Mouse (Mus musculus): ENCODE measurements around the gene Gm20716.

The Gm20716 gene

DNA sequence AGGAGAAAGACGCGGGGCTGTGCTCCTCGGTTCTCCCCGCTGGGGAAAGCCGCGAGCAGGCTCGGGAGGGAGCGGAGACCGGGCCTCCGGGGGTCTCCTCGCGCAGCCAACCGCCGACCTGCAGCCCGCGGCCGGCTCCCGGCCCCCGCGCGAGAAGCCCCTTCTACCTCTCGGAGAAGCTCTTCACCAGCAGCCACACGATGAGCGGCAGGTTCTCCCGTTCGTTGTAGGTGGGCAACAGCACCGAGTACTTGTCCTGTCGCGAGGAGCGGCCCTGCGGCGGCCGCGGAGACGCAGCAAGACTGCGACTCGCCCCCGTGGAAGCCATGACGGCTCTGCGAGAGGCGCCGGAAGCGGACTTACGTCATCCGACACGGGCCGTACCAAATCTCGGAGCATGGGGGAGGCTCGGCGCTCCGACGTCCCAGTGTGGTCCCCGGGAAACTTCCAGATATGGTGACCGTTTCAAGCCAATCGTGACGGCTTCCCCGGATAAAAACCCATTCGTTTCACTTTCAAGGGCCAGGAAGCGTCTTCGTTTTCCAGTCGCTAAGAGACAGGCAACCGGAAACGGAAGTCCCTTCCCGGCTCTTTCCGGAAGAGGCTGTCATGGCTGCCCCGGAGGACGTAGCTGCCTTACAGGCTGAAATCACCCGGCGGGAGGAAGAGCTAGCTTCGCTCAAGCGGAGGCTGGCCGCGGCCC, at the start of gene Gm20716, which contains the start of the genes Dpm1 and Mocs3:
TSS of gene Gm20716 (minus strand) at position 339 of the 703 bp plus-strand sequence.
TSS of gene Dpm1 (minus strand) at position 566 of the 703 bp plus-strand sequence.
TSS of gene Mocs3 (plus strand) at position 597 of the 703 bp plus-strand sequence.
- in situ Hi-C loops (cut with MboI; ENCODE audit: unreplicated experiment in 2 of 2): no loop called here

DNA sequence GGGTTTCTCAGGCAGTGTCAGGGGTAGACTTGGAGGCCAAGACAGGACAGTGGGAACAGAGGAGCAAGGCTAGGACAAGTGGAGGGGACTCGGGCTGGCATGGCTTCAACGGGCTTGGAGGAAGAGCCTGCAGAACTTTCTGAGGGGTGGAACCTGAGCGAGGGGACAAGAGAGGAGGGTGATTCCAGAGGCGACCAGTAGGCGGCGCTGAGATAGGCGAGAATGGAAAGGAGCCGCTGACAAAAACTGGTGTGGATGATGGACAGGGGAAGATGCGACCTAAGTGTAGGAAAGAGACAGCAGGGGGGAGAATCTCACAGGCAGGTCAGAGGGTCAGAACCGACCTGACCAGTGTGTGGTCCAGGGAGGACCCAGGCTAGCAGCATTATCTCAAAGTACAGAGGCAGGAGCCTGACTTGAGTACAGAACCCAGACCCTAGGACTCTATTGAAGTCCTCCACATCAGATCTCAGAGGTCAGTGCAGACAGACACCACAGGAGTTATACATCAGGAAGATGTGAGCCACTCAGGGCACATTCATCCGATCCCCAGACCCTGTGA, 44.3 kb upstream of the Gm20716 start:
- in situ Hi-C loops (cut with MboI; ENCODE audit: unreplicated experiment in 2 of 2): loop anchor here (25.0 kb wide), 1 partner anchor 663 kb away; no protein-coding TSS in a partner anchor

GRCm38 (mm10) chr2:168273387-168273786, 43.2 kb upstream of the Gm20716 start:
- in situ Hi-C loops (cut with MboI; ENCODE audit: unreplicated experiment in 2 of 2): loop anchor here (25.0 kb wide), 1 partner anchor 664 kb away; no protein-coding TSS in a partner anchor

GRCm38 (mm10) chr2:168268033-168268432, 37.9 kb upstream of the Gm20716 start:
- in situ Hi-C loops (cut with MboI; ENCODE audit: unreplicated experiment in 2 of 2): loop anchor here (25.0 kb wide), 1 partner anchor 669 kb away; no protein-coding TSS in a partner anchor

DNA sequence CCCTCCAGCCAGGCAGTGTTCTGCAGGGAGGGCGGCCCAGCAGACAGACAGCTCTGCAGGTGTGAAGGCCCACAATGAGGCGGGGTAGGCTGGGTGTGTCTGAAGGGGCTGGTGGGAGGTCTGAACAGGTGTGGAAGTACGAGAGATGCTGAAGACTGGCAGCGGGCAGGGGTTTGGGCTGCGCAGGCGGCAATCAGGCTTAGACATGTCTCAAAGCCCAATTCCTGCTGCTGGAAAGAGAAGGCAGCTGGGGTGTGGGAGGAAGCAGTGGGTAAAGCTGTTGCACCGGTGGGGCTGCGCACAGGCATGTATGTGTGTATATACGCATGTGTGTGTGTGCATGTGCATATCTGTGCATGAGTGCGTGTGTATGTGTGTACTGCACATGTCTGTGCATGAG, 30.7 kb upstream of the Gm20716 start:
- in situ Hi-C loops (cut with MboI; ENCODE audit: unreplicated experiment in 2 of 2): loop anchor here (25.0 kb wide), 1 partner anchor 676 kb away; no protein-coding TSS in a partner anchor

DNA sequence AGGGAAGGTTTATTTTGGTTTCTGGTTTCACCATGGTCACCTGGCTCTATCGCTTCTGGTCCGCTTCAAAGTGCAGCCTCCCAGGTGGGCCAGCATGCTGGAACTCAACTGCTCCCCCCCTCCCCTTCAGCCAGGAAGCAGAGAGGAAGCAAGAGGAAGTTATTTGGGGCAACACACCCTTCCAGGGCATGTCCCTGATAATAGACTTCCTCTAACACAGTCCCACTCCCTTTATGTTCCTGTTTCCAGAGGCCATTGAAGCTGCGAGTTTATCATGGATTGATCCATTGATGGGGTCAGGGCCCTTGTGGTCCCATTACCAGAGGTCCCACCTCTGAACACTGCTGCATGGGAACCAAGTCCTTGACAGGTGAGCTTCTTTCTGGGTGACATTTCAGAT, 30.0 kb upstream of the Gm20716 start:
- in situ Hi-C loops (cut with MboI; ENCODE audit: unreplicated experiment in 2 of 2): loop anchor here (25.0 kb wide), 1 partner anchor 677 kb away; no protein-coding TSS in a partner anchor

DNA sequence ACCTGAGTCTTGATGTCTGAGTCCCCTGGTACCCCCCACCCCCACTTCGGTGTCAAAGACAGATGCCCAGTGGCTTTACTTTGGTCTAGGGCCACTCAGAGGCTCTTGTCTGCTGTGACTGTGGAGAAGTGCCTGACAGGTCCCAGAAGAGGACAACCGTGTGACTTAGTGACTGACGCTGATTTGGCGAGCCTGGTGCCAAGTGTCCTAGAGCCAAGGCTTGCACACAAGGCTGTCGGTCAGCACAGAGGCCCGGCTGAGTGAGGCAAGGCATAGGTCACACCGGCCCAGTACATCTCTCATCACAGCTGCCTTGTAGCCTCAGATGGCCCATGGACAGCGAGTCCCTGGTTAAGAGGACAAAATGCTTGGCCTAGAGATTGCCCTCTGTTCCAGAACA, 28.9 kb upstream of the Gm20716 start:
- in situ Hi-C loops (cut with MboI; ENCODE audit: unreplicated experiment in 2 of 2): loop anchor here (10.0 to 25.0 kb wide), 2 partner anchors 186 to 678 kb away; no protein-coding TSS in a partner anchor

- in situ Hi-C loops (cut with MboI; ENCODE audit: unreplicated experiment in 2 of 2): loop anchor here (10.0 to 25.0 kb wide), 2 partner anchors 188 to 680 kb away; no protein-coding TSS in a partner anchor
Observed at GRCm38 (mm10) chr2:168257188-168257587, 27.0 kb upstream of the Gm20716 start.

GRCm38 (mm10) chr2:168256506-168256905, 26.3 kb upstream of the Gm20716 start:
- in situ Hi-C loops (cut with MboI; ENCODE audit: unreplicated experiment in 2 of 2): loop anchor here (10.0 to 25.0 kb wide), 2 partner anchors 188 to 681 kb away; no protein-coding TSS in a partner anchor

GRCm38 (mm10) chr2:168253822-168254221, 23.7 kb upstream of the Gm20716 start:
- in situ Hi-C loops (cut with MboI; ENCODE audit: unreplicated experiment in 2 of 2): loop anchor here (5.0 to 25.0 kb wide), 4 partner anchors 188 to 1843 kb away; no protein-coding TSS in a partner anchor

DNA sequence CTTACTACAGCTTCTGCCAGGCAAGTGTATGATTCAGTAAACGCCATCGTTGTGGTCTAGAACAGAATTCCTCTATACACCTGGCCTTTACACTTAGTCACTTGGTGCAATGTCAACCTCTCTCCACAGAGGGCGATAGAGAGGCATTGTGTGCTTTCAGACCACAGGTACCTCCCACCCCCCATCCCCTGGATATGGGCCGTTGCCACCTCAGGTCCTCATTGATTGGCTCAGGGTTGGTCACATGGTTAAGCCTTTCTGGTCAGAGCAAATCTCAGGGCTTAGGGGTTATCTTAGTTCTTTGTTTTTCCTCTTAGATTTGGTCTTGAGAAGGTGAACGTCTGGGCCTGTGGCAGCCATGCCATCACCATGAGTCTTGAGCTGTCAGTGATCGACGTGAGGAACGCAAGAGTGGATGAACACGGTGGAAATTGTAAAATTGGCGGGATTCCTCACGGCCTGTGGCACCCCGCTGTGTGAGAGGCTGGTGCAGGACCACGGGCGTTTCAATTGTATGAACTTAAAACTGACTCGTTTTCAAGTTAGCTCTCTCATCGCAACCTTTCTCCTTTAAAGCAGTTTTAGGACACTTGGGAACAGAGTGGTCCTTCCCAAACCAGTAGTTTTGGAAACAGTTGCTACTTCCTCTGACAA, 22.6 kb upstream of the Gm20716 start:
- in situ Hi-C loops (cut with MboI; ENCODE audit: unreplicated experiment in 2 of 2): loop anchor here (5.0 to 25.0 kb wide), 4 partner anchors 190 to 1845 kb away; no protein-coding TSS in a partner anchor

DNA sequence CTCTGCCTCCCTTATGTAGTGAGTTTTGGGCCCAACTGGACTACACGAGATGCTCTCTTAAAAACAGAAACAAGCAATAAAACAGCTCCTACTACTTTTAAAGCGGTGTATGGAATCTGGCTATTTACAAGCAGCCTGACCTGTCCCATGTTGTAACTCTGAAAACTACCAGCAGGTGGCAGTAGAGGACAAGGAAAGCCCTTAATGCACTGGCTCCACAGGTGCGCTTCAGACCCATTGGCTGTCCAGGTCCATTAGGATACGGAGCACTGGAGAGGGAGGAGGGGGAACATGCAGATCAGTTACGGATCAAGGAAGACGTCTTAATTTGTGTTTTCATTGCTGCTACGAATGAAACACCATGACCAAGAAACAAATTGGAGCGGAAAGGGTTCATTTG, 20.1 kb upstream of the Gm20716 start:
- in situ Hi-C loops (cut with MboI; ENCODE audit: unreplicated experiment in 2 of 2): loop anchor here (5.0 to 25.0 kb wide), 4 partner anchors 192 to 1847 kb away; no protein-coding TSS in a partner anchor

DNA sequence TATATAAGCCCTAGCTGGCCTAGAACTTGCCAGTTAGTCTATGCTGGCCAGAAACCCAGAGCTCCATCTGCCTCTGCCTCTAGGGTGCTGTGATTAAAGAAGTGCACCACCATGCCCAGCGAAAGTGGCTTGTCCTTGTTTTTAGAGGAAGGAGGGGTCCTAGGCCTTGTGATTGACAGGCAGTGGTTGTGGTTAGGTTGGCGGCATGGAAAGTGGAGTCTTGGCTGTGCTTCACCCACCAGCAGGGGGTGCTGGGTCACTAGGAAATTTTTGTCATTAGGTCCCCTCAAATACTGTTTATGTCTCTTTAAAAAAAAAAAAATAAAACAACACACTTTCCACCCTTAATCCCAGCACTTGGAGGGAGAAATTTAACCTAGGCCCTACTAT, 18.7 kb upstream of the Gm20716 start:
- in situ Hi-C loops (cut with MboI; ENCODE audit: unreplicated experiment in 2 of 2): no loop called here

DNA sequence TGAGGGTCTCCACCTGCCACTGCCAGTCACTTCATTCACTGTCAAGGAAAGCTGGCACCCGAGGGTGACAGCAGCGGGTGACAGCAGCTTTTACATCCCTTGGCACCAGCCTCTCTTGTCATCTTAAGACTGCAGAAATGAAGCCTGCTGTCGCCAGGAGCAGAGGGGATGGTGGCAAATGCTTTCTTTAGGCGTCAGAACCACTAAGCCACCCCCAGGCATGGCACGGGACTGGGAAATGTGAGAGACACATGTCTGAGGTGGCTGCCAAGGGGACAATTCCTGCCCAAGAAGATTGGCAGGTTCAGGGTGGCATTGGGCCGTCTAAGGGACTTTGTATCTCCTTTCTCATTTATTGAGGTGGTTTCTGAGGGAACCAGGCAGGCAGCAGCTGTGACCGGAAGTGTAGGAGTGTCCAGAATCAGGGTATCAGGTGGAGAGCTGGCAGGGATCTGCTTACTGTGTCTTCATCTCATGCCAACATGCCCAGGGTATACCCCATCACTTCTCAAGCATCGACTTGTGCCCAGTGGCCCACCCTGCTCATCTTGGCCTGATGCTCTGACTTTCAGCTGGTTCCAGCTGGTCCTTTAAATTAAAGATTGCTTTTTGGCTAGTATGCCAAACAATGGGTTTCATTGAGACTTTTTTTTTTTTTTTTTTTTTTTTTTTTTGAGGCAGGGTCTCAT, 18.1 kb upstream of the Gm20716 start:
- in situ Hi-C loops (cut with MboI; ENCODE audit: unreplicated experiment in 2 of 2): no loop called here

DNA sequence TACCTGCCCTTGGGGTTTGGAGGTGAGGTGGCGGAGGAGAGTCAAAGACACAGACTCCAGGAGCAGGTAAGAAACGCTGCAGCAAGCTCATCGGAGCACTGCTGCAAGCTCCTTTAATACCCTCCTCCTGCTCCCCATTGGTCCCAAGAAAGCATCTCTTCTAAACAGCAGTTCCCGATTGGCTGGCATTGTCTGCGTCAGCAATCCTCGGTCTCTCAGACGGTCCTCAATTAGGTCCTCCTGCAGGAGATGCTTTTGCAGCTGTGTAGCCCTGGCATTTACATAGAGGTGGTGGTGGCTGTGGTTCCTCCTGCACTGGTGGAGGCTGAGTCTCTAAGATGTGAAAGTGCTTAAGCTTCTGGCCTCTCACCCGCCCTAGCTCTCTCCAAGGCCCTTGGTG, 15.4 kb upstream of the Gm20716 start:
- in situ Hi-C loops (cut with MboI; ENCODE audit: unreplicated experiment in 2 of 2): no loop called here

DNA sequence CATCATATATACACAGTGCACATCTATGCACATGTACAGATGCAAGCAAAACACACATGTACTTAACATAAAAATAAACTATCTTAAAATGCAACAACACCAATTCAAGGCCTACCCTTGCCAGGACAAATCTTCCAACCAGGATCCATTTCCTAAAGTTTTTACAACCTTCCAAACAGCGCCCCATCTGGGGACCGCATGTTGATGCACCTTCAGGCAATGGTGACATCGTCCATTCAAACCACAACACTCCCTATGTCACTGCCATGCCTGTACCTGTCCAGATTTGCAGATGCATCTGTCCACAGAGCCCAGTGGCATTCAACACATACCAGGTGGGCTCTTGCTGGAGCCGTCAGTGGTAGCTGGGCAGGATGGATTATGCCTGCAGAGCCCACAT, 13.1 kb upstream of the Gm20716 start:
- in situ Hi-C loops (cut with MboI; ENCODE audit: unreplicated experiment in 2 of 2): no loop called here

- in situ Hi-C loops (cut with MboI; ENCODE audit: unreplicated experiment in 2 of 2): no loop called here
Observed at GRCm38 (mm10) chr2:168242841-168243240, 12.7 kb upstream of the Gm20716 start.

GRCm38 (mm10) chr2:168238335-168238734, 8.2 kb upstream of the Gm20716 start:
- in situ Hi-C loops (cut with MboI; ENCODE audit: unreplicated experiment in 2 of 2): no loop called here

DNA sequence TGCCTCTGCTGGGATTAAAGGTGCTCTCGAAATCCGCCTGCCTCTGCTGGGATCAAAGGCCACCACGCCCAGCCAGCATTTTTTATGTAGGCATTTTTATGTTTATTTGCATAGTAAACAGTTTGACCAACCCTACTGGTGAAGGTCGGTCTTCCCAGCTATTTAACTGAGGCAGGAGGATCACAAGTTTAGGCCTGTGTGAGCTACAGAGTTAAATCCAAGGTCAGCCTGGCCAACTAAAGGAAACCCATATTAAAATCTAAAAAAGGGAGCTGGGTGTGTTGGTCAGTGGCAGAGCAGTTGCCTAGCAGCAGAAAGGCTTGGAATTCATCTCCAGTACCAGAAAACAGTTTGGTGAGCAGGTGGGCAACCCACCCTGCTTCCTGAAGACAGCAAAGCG, 3.1 kb upstream of the Gm20716 start:
- in situ Hi-C loops (cut with MboI; ENCODE audit: unreplicated experiment in 2 of 2): no loop called here

- in situ Hi-C loops (cut with MboI; ENCODE audit: unreplicated experiment in 2 of 2): no loop called here
Observed at GRCm38 (mm10) chr2:168231471-168231829, 1.3 kb upstream of the Gm20716 start.

Data from v-Abl transformed pro-B cells (cell line).